Mouse (Mus musculus) liver, adult 2 months (tissue): ENCODE measurements at regions not wholly inside any gene's neighbourhood (a gene's known extent, or its start where the extent isn't known, plus 50 kb on each side); places are given as distances from the start of the nearest gene placed in this dataset.

ENCODE experiments used
- DNase-seq: peaks from one replicate; pipeline ENCODE4 v3.0.0-alpha.2; 2011; ENCODE audit warnings: low read depth, low spot score; ENCODE audit errors: extremely low read depth
- H3K27ac ChIP-seq: fragments of 200-500 bp; replicated peaks from 2 replicates; pipeline ENCODE4 v1.5.1; 2012; ENCODE audit warnings: low read depth, mild to moderate bottlenecking, control low read depth, inconsistent platforms, low read length; ENCODE audit not compliant: insufficient read depth
- H3K27me3 ChIP-seq: fragments of 200-500 bp; 2 replicates; pipeline ENCODE4 v1.6.1; 2012; ENCODE audit warnings: mild to moderate bottlenecking, moderate library complexity, low read length, inconsistent platforms; ENCODE audit not compliant: control insufficient read depth, insufficient read depth
- H3K36me3 ChIP-seq: fragments of 200-500 bp; 2 replicates; pipeline ENCODE4 v1.6.1; 2012; ENCODE audit warnings: low read length, inconsistent platforms; ENCODE audit not compliant: control insufficient read depth, insufficient read depth
- H3K4me1 ChIP-seq: fragments of 200-500 bp; 2 replicates; pipeline ENCODE4 v1.6.1; 2011; ENCODE audit warnings: low read length; ENCODE audit not compliant: control insufficient read depth, insufficient read depth
- H3K4me3 ChIP-seq: fragments of 200-500 bp; 2 replicates; pipeline ENCODE4 v1.5.1; 2011; ENCODE audit warnings: low read depth, mild to moderate bottlenecking, control low read depth, low read length, moderate library complexity; ENCODE audit not compliant: insufficient read depth
- H3K79me2 ChIP-seq: fragments of 200-500 bp; 2 replicates; pipeline ENCODE4 v1.6.1; 2012; ENCODE audit warnings: inconsistent platforms, mild to moderate bottlenecking, low read length, moderate library complexity; ENCODE audit not compliant: control insufficient read depth, insufficient read depth
- H3K9ac ChIP-seq: fragments of 200-500 bp; 2 replicates; pipeline ENCODE4 v1.6.1; 2012; ENCODE audit warnings: low read depth, mild to moderate bottlenecking, control low read depth, inconsistent platforms, low read length
- CTCF ChIP-seq: fragments of 200-500 bp; IDR thresholded peaks from 2 replicates; pipeline ENCODE4 v1.5.1; 2011; ENCODE audit warnings: low read depth, low read length, control low read depth
- POLR2A ChIP-seq: fragments of 200-500 bp; IDR thresholded peaks from 2 replicates; pipeline ENCODE4 v1.6.1; 2011; ENCODE audit warnings: low read length, control low read depth; ENCODE audit not compliant: insufficient read depth; ENCODE audit errors: extremely low read depth
- WGBS: fragments of 180-500 bp; shearing (Covaris S2); methylation state at CpG from one replicate; pipeline ENCODE4 v1.1.7; 2018; 5-methylcytosine and 5-hydroxymethylcytosine counted together

DNA sequence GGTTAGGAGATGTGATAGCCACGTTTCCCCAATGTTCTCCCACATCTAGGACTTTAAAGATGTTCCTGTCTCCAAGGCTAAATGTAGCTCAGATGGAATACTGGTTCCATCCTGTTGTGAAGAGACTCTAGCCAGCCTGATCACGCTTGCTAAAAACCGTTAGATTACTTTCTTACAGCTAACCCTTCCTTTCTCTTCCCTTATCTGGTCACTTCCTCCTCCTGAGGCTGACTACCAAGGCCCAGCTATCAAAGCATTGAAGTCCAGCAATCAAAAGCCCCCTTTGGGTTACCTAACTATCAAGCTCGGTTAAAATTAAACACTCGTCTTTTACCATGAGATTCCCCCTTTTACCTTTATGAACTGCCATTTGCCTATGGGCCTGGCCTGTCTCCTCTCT, 260.2 kb downstream of the Rngtt start:
- no peaks in the 10 kb centered on the region for H3K4me1 ChIP-seq
- DNase-seq = no peak
- no peak for TF ChIP-seq POLR2A
- TF ChIP-seq CTCF = no peak
- H3K36me3 ChIP-seq = no peaks in the 10 kb centered on the region
- H3K79me2 ChIP-seq = no peaks in the 10 kb centered on the region
- no peak overlapping the region for H3K9ac ChIP-seq
- H3K27me3 ChIP-seq = no peaks in the 10 kb centered on the region
- no peak overlapping the region for H3K4me3 ChIP-seq
- no peak overlapping the region for H3K27ac ChIP-seq
- 65% methylated on average over 5 of the region's 5 CpGs for WGBS

DNA sequence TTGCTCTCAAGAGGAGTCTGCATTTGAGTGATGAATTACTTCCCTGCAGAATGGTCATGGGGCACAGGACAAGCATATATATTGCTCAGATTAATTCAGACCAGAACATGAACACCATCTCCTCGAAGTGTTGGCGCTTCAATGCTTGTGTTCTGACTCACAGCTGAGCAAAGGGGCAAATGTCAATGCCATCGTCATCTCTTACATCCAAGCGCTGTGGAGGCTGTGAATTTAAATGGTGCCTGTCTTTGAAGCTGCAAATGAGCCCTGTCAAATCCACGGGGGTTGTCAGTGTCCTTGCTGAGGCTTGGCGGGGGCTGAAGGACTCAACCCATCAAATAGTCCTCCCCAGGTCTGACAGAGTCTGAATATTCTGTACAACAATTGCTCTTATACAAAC, 261.2 kb downstream of the Rngtt start:
- DNase-seq = no peak
- 66% methylated on average over 6 of the region's 6 CpGs for WGBS
- no peak for TF ChIP-seq POLR2A
- no peak for TF ChIP-seq CTCF

DNA sequence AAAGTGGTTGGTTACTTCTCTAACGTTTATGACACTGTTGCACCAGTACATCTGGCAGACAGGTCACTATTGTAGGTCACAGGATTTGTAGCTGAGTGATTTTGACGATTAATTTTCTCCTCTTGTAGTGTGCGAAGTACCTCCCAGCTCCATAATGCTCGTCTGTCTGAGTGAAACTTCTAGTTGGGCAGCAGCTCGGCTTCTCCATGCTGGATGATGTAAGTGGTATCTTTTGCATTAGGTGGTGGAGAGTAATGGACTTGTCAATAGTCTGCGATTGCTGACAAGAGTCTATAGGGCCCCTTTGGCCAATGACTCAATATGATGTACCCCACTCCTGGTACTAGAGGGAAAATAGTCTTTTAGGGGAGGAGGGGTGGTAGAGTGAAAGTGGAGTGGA, 267.5 kb downstream of the Rngtt start:
- Histone ChIP-seq H3K27ac (no peak overlapping the region), H3K4me1 (no peaks in the 10 kb centered on the region), H3K27me3 (no peaks in the 10 kb centered on the region), H3K4me3 (no peak overlapping the region), H3K36me3 (no peaks in the 10 kb centered on the region), H3K9ac (no peak overlapping the region), H3K79me2 (no peaks in the 10 kb centered on the region)
- DNase-seq = no peak
- WGBS = 89% methylated on average over 6 of the region's 6 CpGs
- TF ChIP-seq CTCF = no peak
- no peak for TF ChIP-seq POLR2A

More for the DNA sequence above, 261.2 kb downstream of the Rngtt start:
- Histone ChIP-seq H3K9ac (no peak overlapping the region), H3K4me1 (no peaks in the 10 kb centered on the region), H3K36me3 (no peaks in the 10 kb centered on the region), H3K4me3 (no peak overlapping the region), H3K27ac (no peak overlapping the region), H3K27me3 (no peaks in the 10 kb centered on the region), H3K79me2 (no peaks in the 10 kb centered on the region)

DNA sequence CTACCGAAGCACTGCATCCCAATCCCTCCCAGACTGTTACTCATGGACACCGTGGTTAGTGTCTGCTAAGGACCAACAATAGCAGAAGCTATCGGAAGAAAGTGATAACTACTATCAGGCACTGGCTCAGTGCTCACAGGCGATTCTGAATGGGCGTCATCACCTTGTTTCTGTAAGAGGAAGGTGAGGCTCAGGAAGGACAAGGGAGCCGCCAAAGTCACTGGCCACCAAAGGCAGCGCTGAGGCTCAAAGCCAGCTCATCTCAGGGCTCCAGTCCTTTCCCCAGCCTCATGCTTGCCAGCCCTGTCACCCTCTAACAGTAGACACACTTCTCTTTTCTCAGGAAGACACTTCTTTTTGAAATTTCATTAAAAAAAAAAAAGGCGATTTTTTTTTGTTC, 270.4 kb downstream of the Rngtt start:
- no peak for DNase-seq
- no peak for TF ChIP-seq CTCF
- TF ChIP-seq POLR2A = no peak
- no peaks in the 10 kb centered on the region for H3K79me2 ChIP-seq
- 79% methylated on average over 8 of the region's 8 CpGs for WGBS
- H3K9ac ChIP-seq = no peak overlapping the region
- no peaks in the 10 kb centered on the region for H3K36me3 ChIP-seq
- no peaks in the 10 kb centered on the region for H3K4me1 ChIP-seq
- H3K4me3 ChIP-seq = no peak overlapping the region
- no peak overlapping the region for H3K27ac ChIP-seq
- no peaks in the 10 kb centered on the region for H3K27me3 ChIP-seq

DNA sequence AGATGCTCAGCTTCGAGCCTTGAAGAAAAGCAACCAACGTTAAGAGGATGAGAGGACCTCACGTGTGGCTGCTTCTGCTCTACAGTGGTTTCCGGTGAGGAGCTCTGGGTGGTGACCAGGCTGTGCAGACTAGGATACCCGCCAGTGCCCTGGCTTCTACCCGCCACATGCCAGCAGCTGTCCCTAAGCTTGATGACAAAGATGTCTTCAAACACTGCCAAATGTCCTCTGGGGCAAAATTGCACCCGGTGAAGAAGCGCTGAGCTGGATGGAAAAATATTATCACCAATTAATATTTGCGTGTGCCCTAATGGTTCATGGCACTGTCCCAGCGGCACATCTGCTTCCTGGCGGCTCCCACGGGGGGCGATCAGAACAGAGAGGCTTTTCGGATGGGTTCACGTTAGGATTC, 271.1 kb downstream of the Rngtt start:
- Histone ChIP-seq H3K4me1 (no peaks in the 10 kb centered on the region), H3K9ac (no peak overlapping the region), H3K27me3 (no peaks in the 10 kb centered on the region), H3K36me3 (no peaks in the 10 kb centered on the region), H3K4me3 (no peak overlapping the region), H3K79me2 (no peaks in the 10 kb centered on the region), H3K27ac (no peak overlapping the region)
- no peak for DNase-seq
- no peak for TF ChIP-seq CTCF
- no peak for TF ChIP-seq POLR2A
- 78% methylated on average over 15 of the region's 15 CpGs for WGBS

DNA sequence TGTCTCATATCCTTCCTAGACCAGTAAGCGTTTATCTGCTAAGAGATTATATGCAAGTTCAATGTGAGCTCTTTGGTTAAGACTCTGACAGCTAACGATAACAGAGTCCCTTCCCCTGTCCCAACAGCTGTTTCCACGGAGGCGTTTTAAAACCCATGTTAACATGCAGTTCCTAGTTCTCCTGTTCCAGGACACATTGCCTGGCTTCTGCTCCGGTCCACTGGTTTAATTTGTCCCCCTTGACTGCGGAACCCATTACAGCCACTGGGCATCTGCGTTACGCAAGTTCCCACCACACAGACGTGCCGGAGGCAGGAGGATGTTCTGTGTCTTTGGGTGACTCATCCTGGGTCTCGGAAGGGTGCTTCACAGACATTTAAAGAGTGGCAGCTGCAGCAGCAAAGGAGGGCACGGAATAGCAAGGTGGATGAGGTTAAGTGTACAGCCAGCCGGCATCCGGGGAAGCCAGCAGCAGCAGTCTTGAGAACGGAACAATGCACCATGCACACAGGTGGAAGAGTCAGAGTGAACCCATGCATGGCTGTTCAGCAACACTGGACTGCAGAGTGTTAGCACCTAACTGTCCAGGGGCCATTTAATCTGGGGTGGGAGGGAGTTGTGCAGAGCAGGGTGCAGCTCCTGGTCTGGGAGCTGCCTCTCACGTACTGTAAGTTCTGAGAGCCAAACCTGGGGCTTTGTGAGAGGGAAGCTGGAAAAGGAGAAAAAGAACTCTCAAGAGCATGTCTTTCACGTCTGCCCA, 271.8 kb downstream of the Rngtt start:
- DNase-seq = no peak
- Histone ChIP-seq H3K79me2 (no peaks in the 10 kb centered on the region), H3K27ac (no peak overlapping the region), H3K27me3 (no peaks in the 10 kb centered on the region), H3K4me1 (no peaks in the 10 kb centered on the region), H3K36me3 (no peaks in the 10 kb centered on the region), H3K4me3 (no peak overlapping the region), H3K9ac (no peak overlapping the region)
- TF ChIP-seq POLR2A = no peak
- no peak for TF ChIP-seq CTCF
- WGBS = 74% methylated on average over 17 of the region's 17 CpGs
